Mouse (Mus musculus) lung, embryonic 15.5 days (tissue): ENCODE measurements around the gene Slc30a7. TPM values are rescaled to one million over a fixed set of nuclear protein-coding genes. Genes with fewer than 3 reads are reported as not detected.

Experiments
- ATAC-seq: fragments of 200-750 bp; cut with Nextera tagmentation; 2 replicates; pipeline ENCODE4 v1.8.0; 2017; ENCODE audit warnings: moderate number of reproducible peaks, borderline replicate concordance; ENCODE audit not compliant: low FRiP score, low TSS enrichment; ENCODE audit errors: extremely low read depth
- H3K27ac ChIP-seq: fragments of 300-500 bp; sonication (generic); 2 replicates; pipeline ENCODE4 v1.5.1; 2015; ENCODE audit warnings: moderate library complexity, mild to moderate bottlenecking, inconsistent platforms
- H3K27me3 ChIP-seq: fragments of 300-500 bp; sonication (generic); 2 replicates; pipeline ENCODE4 v1.6.1; 2015; ENCODE audit warnings: inconsistent platforms
- H3K36me3 ChIP-seq: fragments of 300-500 bp; sonication (generic); 2 replicates; pipeline ENCODE4 v1.6.1; 2015; ENCODE audit warnings: inconsistent platforms
- H3K4me1 ChIP-seq: fragments of 300-500 bp; sonication (generic); 2 replicates; pipeline ENCODE4 v1.6.1; 2015; ENCODE audit warnings: inconsistent platforms
- H3K4me2 ChIP-seq: fragments of 300-500 bp; sonication (generic); 2 replicates; pipeline ENCODE4 v1.6.1; 2015; ENCODE audit warnings: inconsistent platforms, mild to moderate bottlenecking, moderate library complexity
- H3K4me3 ChIP-seq: fragments of 300-500 bp; sonication (generic); 2 replicates; pipeline ENCODE4 v1.5.1; 2015; ENCODE audit warnings: mild to moderate bottlenecking, inconsistent platforms
- H3K9ac ChIP-seq: fragments of 300-500 bp; sonication (generic); 2 replicates; pipeline ENCODE4 v1.6.1; 2015; ENCODE audit warnings: inconsistent platforms
- H3K9me3 ChIP-seq: fragments of 300-500 bp; sonication (generic); 2 replicates; pipeline ENCODE4 v1.6.1; 2016; ENCODE audit warnings: inconsistent platforms
- WGBS: fragments of 180-500 bp; shearing (Covaris S2); methylation state at CpG from one replicate; pipeline ENCODE4 v1.1.7; 2015; 5-methylcytosine and 5-hydroxymethylcytosine counted together
- polyA plus RNA-seq: library from polyadenylated mRNA; unstranded; fragments of >200 nt; fragmentation: Nextera tagmentation; extraction: Ambion mirVana; gene quantifications from 2 replicates; pipeline ENCODE4 v1.2.1, GENCODE M21; 2015

Gene Slc30a7
- polyA plus RNA-seq: 31.0 and 34.1 TPM in 2 replicates

DNA sequence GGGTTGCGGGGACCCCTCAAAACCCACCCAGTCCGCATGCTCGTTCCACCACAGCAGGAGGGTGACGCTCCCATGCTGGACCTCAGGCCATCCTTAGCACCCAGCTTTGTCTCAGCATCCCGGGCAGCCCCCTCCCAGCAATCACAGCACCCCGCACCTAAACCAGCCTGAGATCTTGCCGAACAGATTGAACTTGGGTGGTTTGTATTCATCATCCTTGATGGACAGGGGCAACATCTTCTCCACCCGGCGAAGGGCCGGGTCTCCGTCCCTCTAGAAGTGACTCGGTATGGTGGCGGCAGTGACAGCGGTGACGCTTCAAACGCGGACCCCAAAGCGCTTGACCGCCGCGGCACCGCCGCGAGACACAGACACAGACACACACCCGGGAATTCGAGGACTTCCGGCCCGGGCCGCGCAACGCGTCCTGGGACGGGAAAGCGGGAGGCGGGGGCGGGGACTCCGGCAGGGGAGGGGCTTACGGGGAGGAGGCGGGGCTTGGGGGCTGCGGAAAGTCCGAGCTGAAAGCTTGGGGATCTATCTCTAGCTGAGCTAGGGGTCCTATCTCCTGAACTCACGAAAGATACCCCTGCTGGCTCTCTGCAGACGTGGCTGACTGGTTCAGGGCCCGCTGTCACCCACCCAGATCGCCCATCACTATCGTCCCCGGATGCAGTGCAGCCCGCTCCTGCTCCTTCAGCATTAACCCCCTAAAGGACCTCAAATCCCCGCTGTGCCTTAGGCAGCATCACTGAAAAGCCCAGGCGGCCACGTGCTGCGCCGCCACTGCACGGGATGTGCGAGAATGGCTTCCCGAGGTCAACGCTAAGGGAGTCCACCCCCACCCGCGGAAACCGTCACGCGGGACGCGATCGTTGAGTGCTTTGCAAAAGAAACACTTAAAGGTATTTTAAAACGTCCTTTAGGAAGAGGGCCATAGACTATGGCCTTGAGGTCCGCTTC, at the start of gene Slc30a7, which contains the start of gene Extl2:
Gene Slc30a7, minus strand, starts transcription at position 429 of the 963 bp plus-strand sequence.
Gene Extl2, plus strand, starts transcription at position 485 of the 963 bp plus-strand sequence.
- H3K9ac ChIP-seq: peak within 1 kb of the TSS; percentile 93
- H3K27ac ChIP-seq: peak within 1 kb of the TSS; percentile 83
- peak within 1 kb of the TSS; percentile 90 for H3K4me2 ChIP-seq
- peaks cover 23% of the 10 kb centered on the region for H3K4me1 ChIP-seq
- no peaks in the 10 kb centered on the region for H3K9me3 ChIP-seq
- peak within 1 kb of the TSS; percentile 85 for H3K4me3 ChIP-seq
- 0 out of 2 replicates have a peak, but pooled peaks cover 3% of the 10 kb centered on the region for H3K36me3 ChIP-seq
- no peaks in the 10 kb centered on the region for H3K27me3 ChIP-seq
- ATAC-seq: peak; percentile 95
- under 1% methylated on average over 67 of the region's 67 CpGs for WGBS

GRCm38 (mm10) chr3:116047034-116047433, 39.8 kb upstream of the Slc30a7 start:
- H3K4me3 ChIP-seq: no peak overlapping the region
- H3K4me1 ChIP-seq: no peaks in the 10 kb centered on the region
- no peaks in the 10 kb centered on the region for H3K27me3 ChIP-seq
- H3K36me3 ChIP-seq: no peaks in the 10 kb centered on the region
- ATAC-seq: no peak
- 67% methylated on average over 5 of the region's 5 CpGs for WGBS
- no peak overlapping the region for H3K9ac ChIP-seq
- H3K27ac ChIP-seq: no peak overlapping the region
- H3K9me3 ChIP-seq: no peaks in the 10 kb centered on the region
- no peak overlapping the region for H3K4me2 ChIP-seq

DNA sequence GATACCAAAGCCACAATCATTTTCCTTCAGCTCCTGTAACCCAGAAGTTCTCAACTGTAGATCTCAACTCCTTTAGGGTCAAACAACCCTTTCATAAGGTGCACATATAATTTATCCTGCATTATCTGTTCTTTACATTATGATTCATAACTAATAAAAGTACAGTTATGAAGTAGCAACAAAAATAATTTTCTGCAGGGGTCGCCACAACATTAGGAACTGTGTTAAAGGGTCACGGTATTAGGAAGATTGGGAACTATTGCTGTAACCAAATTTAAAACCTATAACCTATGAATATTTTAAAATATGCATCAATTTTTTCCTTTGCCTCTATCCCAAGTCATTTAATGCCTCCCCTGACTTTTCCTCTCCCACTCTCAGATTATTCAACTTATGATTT, 38.8 kb upstream of the Slc30a7 start:
- 62% methylated on average over 2 of the region's 2 CpGs for WGBS

DNA sequence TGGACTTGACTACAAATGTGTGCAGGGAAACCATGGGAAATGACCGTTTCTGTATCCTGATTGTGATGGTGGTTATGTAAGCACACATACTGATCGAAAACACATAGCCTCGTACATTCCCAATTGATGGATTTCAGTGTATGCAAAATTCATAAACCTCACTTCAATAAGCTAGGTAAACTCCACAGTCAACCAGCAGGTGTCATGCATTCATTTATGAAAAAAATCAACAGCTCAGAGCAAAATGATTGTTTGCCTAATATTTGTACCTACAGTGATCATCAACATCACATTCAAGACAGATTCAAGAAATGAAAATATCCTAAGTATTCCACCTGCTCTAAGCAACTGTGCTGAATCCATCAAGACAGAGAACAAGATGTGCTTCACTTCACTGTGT, 33.6 kb upstream of the Slc30a7 start:
- no peak overlapping the region for H3K27ac ChIP-seq
- H3K27me3 ChIP-seq: no peaks in the 10 kb centered on the region
- no peak for ATAC-seq
- H3K36me3 ChIP-seq: no peaks in the 10 kb centered on the region
- WGBS: 78% methylated on average over 3 of the region's 3 CpGs
- H3K4me3 ChIP-seq: no peak overlapping the region
- H3K9ac ChIP-seq: no peak overlapping the region
- H3K4me2 ChIP-seq: no peak overlapping the region
- no peaks in the 10 kb centered on the region for H3K4me1 ChIP-seq
- no peaks in the 10 kb centered on the region for H3K9me3 ChIP-seq

More for the DNA sequence above, 38.8 kb upstream of the Slc30a7 start:
- Histone ChIP-seq H3K9me3 (no peaks in the 10 kb centered on the region), H3K27ac (no peak overlapping the region), H3K36me3 (no peaks in the 10 kb centered on the region), H3K4me1 (no peaks in the 10 kb centered on the region), H3K4me3 (no peak overlapping the region), H3K9ac (no peak overlapping the region), H3K4me2 (no peak overlapping the region), H3K27me3 (no peaks in the 10 kb centered on the region)
- ATAC-seq: no peak

DNA sequence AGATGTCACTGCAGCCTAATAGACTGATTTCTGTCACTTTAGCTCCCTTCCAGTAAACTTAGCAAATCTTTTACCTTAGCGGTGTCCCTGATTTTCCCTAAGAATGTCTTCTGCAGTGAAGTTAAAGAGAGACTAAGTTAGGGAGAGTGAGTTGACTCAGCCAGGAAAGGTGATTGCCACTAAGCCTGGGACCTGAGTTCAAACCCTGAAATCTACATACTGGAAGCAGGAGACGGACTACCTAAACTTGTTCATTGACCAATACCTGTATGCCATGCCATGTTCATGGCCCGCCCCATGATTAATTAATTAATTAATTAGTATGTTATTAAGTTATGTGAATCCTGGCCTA, 26.6 kb upstream of the Slc30a7 start:
- Histone ChIP-seq H3K4me1 (no peaks in the 10 kb centered on the region), H3K9me3 (no peaks in the 10 kb centered on the region), H3K27me3 (no peaks in the 10 kb centered on the region), H3K36me3 (no peaks in the 10 kb centered on the region), H3K9ac (no peak overlapping the region), H3K4me2 (no peak overlapping the region), H3K27ac (no peak overlapping the region), H3K4me3 (no peak overlapping the region)
- WGBS: 56% methylated on average over 3 of the region's 3 CpGs
- ATAC-seq: no peak; the same call in 1 of the 2 replicates

GRCm38 (mm10) chr3:116033218-116033870, 26.1 kb upstream of the Slc30a7 start:
- ATAC-seq: no peak
- no peaks in the 10 kb centered on the region for H3K9me3 ChIP-seq
- H3K27me3 ChIP-seq: no peaks in the 10 kb centered on the region
- no peak overlapping the region for H3K27ac ChIP-seq
- H3K4me3 ChIP-seq: no peak overlapping the region
- WGBS: 56% methylated on average over 6 of the region's 6 CpGs
- no peaks in the 10 kb centered on the region for H3K4me1 ChIP-seq
- H3K9ac ChIP-seq: no peak overlapping the region
- H3K4me2 ChIP-seq: no peak overlapping the region
- H3K36me3 ChIP-seq: no peaks in the 10 kb centered on the region

GRCm38 (mm10) chr3:116030152-116030788, 23.1 kb upstream of the Slc30a7 start:
- Histone ChIP-seq H3K36me3 (peaks cover 3% of the 10 kb centered on the region; the same call in 1 of the 2 replicates), H3K27ac (no peak overlapping the region), H3K9ac (no peak overlapping the region), H3K9me3 (no peaks in the 10 kb centered on the region), H3K4me1 (no peaks in the 10 kb centered on the region), H3K4me3 (no peak overlapping the region), H3K4me2 (no peak overlapping the region), H3K27me3 (no peaks in the 10 kb centered on the region)
- no peak for ATAC-seq
- 59% methylated on average over 11 of the region's 11 CpGs for WGBS

DNA sequence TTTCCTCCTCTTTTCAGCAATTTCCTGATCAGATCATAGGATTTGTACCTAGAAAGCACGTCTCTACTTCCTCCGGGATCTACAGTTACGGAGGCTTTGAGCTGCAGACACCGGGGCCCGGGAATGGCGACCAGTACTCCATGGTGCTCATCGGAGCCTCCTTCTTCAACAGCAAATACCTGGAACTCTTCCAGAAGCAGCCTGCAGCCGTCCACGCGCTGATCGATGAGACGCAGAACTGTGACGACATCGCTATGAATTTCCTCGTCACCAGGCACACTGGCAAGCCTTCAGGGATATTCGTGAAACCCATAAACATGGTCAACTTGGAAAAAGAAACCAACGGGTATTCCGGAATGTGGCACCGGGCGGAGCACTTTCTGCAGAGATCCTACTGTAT, 19.8 kb upstream of the Slc30a7 start:
- 87% methylated on average over 20 of the region's 20 CpGs for WGBS
- Histone ChIP-seq H3K27me3 (no peaks in the 10 kb centered on the region), H3K9ac (no peak overlapping the region), H3K27ac (no peak overlapping the region), H3K4me3 (no peak overlapping the region), H3K4me1 (no peaks in the 10 kb centered on the region), H3K36me3 (peaks cover 3% of the 10 kb centered on the region), H3K9me3 (no peaks in the 10 kb centered on the region), H3K4me2 (no peak overlapping the region)
- no peak for ATAC-seq

- Histone ChIP-seq H3K27ac (no peak overlapping the region), H3K4me1 (no peaks in the 10 kb centered on the region), H3K36me3 (peaks cover 3% of the 10 kb centered on the region), H3K9ac (no peak overlapping the region), H3K4me2 (no peak overlapping the region), H3K9me3 (no peaks in the 10 kb centered on the region), H3K4me3 (no peak overlapping the region), H3K27me3 (no peaks in the 10 kb centered on the region)
- WGBS: 79% methylated on average over 10 of the region's 10 CpGs
- no peak for ATAC-seq
These were observed 18.5 kb upstream of the Slc30a7 start for GRCm38 (mm10) chr3:116025701-116026100.

- no peaks in the 10 kb centered on the region for H3K9me3 ChIP-seq
- H3K9ac ChIP-seq: no peak overlapping the region
- WGBS: 89% methylated on average over 5 of the region's 5 CpGs
- H3K4me2 ChIP-seq: no peak overlapping the region
- ATAC-seq: no peak
- H3K36me3 ChIP-seq: peaks cover 3% of the 10 kb centered on the region
- H3K4me3 ChIP-seq: no peak overlapping the region
- H3K27ac ChIP-seq: no peak overlapping the region
- no peaks in the 10 kb centered on the region for H3K4me1 ChIP-seq
- no peaks in the 10 kb centered on the region for H3K27me3 ChIP-seq
These were observed 17.5 kb upstream of the Slc30a7 start for GRCm38 (mm10) chr3:116024669-116025068.

DNA sequence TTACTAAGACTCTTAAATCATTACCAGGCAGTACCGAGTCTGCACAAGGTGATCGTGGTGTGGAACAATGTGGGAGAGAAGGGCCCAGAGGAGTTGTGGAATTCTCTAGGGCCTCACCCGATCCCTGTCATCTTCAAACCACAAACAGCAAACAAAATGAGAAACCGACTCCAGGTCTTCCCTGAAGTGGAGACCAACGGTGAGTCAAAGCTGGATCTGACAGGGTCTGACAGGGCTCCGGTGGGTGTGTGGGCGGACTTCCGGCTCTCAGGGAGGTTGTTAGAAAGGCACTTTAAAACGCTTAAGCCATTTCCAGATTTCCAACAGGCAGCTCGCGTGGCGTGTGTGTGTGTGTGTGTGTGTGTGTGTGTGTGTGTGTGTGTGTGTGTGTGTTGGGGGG, 17.0 kb upstream of the Slc30a7 start:
- peaks cover 3% of the 10 kb centered on the region for H3K36me3 ChIP-seq
- 83% methylated on average over 12 of the region's 12 CpGs for WGBS
- no peaks in the 10 kb centered on the region for H3K4me1 ChIP-seq
- H3K9ac ChIP-seq: no peak overlapping the region
- H3K9me3 ChIP-seq: no peaks in the 10 kb centered on the region
- no peak overlapping the region for H3K27ac ChIP-seq
- no peak overlapping the region for H3K4me2 ChIP-seq
- H3K4me3 ChIP-seq: no peak overlapping the region
- no peaks in the 10 kb centered on the region for H3K27me3 ChIP-seq
- no peak for ATAC-seq
